Mouse (Mus musculus) naive thymus-derived CD4-positive, alpha-beta T cell, adult 5 months (primary cell): Measurements from ENCODE around the gene Dnajc9. TPM values are rescaled to one million over a fixed set of nuclear protein-coding genes. Genes with fewer than 3 reads are reported as not detected.

ENCODE experiments used
- polyA plus RNA-seq: library from polyadenylated mRNA; unstranded; fragments of 100-300 nt; shearing (Covaris generic); gene quantifications from one replicate; pipeline ENCODE4 v1.2.1, GENCODE M21; 2017

Dnajc9 gene
- polyA plus RNA-seq = 139 TPM

DNA sequence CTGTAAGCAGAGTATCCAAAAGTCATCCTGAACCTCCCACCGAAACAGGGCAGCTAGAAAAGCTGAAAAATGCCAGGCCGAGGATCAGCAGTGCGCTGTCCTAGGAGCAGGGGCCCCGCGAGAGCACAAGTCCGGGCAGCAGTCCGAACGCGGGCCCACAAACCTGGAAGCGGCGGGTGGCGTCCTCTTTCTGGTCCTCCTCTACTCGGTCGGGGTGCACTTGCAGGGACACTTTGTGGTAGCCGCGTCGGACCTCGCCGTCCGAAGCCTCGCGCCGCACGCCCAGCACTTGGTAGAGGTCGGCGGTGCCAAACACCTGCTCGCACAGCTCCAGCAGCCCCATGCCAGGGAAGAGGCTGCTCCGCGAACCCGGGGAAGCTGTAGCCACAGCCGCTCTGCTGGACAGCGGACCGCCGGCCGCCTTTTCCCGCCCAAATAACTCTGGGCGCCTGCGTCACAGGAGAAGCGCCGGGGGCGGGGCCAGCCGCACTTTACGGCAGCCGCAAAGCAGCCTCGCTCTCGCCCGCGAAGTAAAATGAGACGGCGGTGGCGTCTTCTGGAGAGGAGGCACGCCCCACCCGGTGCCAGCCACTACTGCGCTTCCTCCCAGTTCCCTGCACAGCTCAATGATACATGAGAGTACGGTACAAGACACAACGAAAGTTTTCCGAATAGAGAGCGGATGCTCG lies at the start of gene Dnajc9:
Gene Dnajc9, minus strand, starts transcription at position 470 of the 689 bp plus-strand sequence.

DNA sequence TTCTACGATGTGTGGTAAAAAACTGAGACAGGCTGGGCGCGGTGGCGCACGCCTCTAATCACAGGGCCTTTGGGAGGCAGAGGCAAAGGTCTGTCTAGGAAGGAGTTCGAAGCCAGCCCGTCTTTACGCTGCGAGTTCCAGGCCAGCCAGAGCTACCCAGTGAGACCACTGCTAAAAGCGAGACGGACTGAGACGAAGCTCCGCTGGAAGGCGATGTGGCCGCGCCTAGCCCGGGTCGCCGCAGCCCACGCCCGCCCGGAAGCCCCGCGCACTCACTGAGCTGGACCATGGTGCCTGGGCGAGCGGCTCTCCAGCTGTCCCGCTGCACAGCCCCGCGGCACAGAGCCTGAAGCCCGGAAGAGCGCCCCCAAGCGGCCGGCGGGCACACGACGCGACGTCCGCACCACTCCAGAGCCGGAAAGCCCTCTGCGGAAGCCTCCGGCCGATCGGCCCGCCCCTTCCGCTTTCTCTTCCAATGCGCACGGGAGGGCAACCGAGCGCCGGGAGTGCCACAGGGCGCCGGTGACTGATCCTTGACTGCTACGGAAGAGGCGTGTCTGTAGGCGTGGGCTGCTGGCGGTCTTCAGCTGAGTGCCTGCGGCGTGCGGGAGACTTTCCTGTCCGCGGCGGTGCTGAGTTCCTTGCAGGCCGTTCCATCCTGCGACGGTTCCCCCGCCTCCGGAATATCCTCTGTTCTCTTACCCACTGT lies 4.6 kb upstream of the Dnajc9 start, which contains the start of gene Mrps16:
Gene Mrps16, minus strand, starts transcription at position 430 of the 709 bp plus-strand sequence.

DNA sequence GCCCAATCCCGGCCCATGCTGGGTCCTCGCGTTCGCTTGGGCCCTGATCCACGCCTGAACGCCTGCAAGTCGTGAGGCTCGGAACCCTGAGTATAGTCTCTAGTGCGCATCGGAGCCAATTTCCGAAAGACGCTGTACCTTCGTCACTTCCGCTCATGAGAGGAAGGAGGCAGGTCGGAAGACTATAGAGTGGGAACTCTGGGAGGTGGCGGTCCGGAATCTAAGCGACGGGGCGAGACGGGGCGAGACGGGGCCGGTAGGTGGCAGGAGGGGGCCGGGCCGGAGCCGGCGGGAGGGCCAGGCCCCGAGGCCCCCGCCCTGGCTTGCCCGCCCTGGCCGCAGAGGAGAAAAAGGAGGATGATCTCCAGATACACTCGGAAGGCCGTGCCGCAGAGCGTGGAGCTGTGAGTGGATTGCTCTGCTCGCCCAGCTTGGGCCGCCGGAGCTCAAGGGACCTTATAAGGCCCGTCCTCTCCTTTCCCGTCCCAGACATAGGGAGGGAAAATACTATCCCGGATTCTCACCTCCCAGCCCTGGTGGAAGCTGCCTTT lies 40.6 kb downstream of the Dnajc9 start, which contains the start of the genes Ecd and Fam149b:
Gene Ecd, minus strand, starts transcription at position 131 of the 551 bp plus-strand sequence.
Gene Fam149b, plus strand, starts transcription at position 172 of the 551 bp plus-strand sequence.

Other genes starting within 250 kb of the Dnajc9 start
- gene Kcnk5, start 207.1 kb downstream of the Dnajc9 start, polyA plus RNA-seq = 0.24 TPM
- gene Kcnk16, start 119.7 kb downstream of the Dnajc9 start, polyA plus RNA-seq = not detected
- 15.9 TPM for gene Nudt13, start 94.2 kb downstream of the Dnajc9 start, polyA plus RNA-seq
- 47.5 TPM for gene Ecd, start 40.8 kb downstream of the Dnajc9 start, polyA plus RNA-seq
- gene Fam149b, start 40.7 kb downstream of the Dnajc9 start, polyA plus RNA-seq = 57.2 TPM
- 39.7 TPM for gene Mrps16, start 4.7 kb upstream of the Dnajc9 start, polyA plus RNA-seq
- gene Cfap70, start 63.3 kb upstream of the Dnajc9 start, polyA plus RNA-seq = not detected
- gene Anxa7, start 91.2 kb upstream of the Dnajc9 start, polyA plus RNA-seq = 35.0 TPM
- gene Mss51, start 108.0 kb upstream of the Dnajc9 start, polyA plus RNA-seq = 0.88 TPM
- 26.4 TPM for gene Ppp3cb, start 157.7 kb upstream of the Dnajc9 start, polyA plus RNA-seq